Comparison of ENCODE assay signal across 24 mouse cellular contexts in genomic region chr3:33902431-33902830, GRCm38 (mm10). TPM values are rescaled to one million over a fixed set of nuclear protein-coding genes. Genes with fewer than 3 reads are reported as not detected.
A peak's percentile ranks its signal among the peaks of the same experiment; 100 is the strongest.
DNase-seq lines count a peak whose midpoint lies in the region; ATAC-seq and TF ChIP-seq lines count a peak whose summit lies in the region.
"Had no signal": no experiment of that assay in that cellular context is flagged by ENCODE, and none has a peak within 500 bp of the region (broad histone marks: within the 10 kb centered on the region; RNA-seq: fewer than 3 reads in every experiment).

No protein-coding gene starts in this region.

- H3K4me3 ChIP-seq in heart, embryonic 13.5 days: no peak overlapping the region
- H3K4me3 ChIP-seq in midbrain, embryonic 14.5 days (replicated peaks; ENCODE audit: low read depth, low read length): no peak overlapping the region
- H3K4me3 ChIP-seq in midbrain, embryonic 16.5 days (ENCODE audit: low read depth, low read length): no peak overlapping the region
- H3K4me3 ChIP-seq in embryonic fibroblast, embryonic 13.5 days (ENCODE audit: insufficient read depth, low read length): no peak overlapping the region
- H3K4me3 ChIP-seq: embryonic facial prominence, embryonic 10.5 days; embryonic facial prominence, embryonic 12.5 days; erythroblast, embryonic 14.5 days; forebrain, embryonic 10.5 days; forebrain, embryonic 12.5 days had no signal

- no peak overlapping the region for H3K4me2 ChIP-seq in heart, embryonic 13.5 days
- H3K4me2 ChIP-seq in midbrain, embryonic 14.5 days (ENCODE audit: low read length): no peak overlapping the region
- H3K4me2 ChIP-seq in midbrain, embryonic 16.5 days (ENCODE audit: low read length): no peak overlapping the region
- H3K4me2 ChIP-seq: embryonic facial prominence, embryonic 12.5 days; forebrain, embryonic 12.5 days had no signal

- H3K4me1 ChIP-seq in heart, embryonic 13.5 days: peaks cover 24% of the 10 kb centered on the region
- H3K4me1 ChIP-seq in midbrain, embryonic 14.5 days (ENCODE audit: control insufficient read depth, insufficient read depth, low read length): peaks cover 5% of the 10 kb centered on the region; the same call in 1 of the 2 replicates
- H3K4me1 ChIP-seq in midbrain, embryonic 16.5 days (ENCODE audit: control insufficient read depth, insufficient read depth, low read length): peaks cover 12% of the 10 kb centered on the region
- no peaks in the 10 kb centered on the region; the same call in 1 of the 2 replicates for H3K4me1 ChIP-seq in embryonic fibroblast, embryonic 13.5 days (ENCODE audit: control insufficient read depth, insufficient read depth, low read length)

- H3K27me3 ChIP-seq in heart, embryonic 13.5 days (replicated peaks): no peaks in the 10 kb centered on the region
- no peaks in the 10 kb centered on the region for H3K27me3 ChIP-seq in midbrain, embryonic 14.5 days (ENCODE audit: control insufficient read depth, insufficient read depth, low read length)
- H3K27me3 ChIP-seq in midbrain, embryonic 16.5 days (ENCODE audit: control insufficient read depth, insufficient read depth, low read depth, low read length): no peaks in the 10 kb centered on the region
- H3K27me3 ChIP-seq: embryonic facial prominence, embryonic 12.5 days had no signal

- H3K27ac ChIP-seq in heart, embryonic 13.5 days (replicated peaks): peak overlapping the region; percentile 42; the same call in 1 of the 2 replicates
- H3K27ac ChIP-seq in midbrain, embryonic 14.5 days (replicated peaks; ENCODE audit: low read depth, low read length): peak overlapping the region; percentile 34; the same call in 1 of the 2 replicates
- no peak overlapping the region for H3K27ac ChIP-seq in midbrain, embryonic 16.5 days (ENCODE audit: low read length)
- 0 out of 2 replicates have a peak overlapping the region, but pooled peaks have one; percentile 15 for H3K27ac ChIP-seq in embryonic fibroblast, embryonic 13.5 days (ENCODE audit: insufficient read depth, low read length)
- H3K27ac ChIP-seq: embryonic facial prominence, embryonic 10.5 days; embryonic facial prominence, embryonic 12.5 days; forebrain, embryonic 10.5 days; forebrain, embryonic 12.5 days had no signal

- no peak for ATAC-seq in heart, embryonic 13.5 days (ENCODE audit: extremely low read depth, insufficient number of reproducible peaks, low FRiP score, low TSS enrichment)
- ATAC-seq in midbrain, embryonic 14.5 days (ENCODE audit: low FRiP score, low TSS enrichment): no peak
- no peak for ATAC-seq in midbrain, embryonic 16.5 days
- ATAC-seq: activated CD4-positive, CD25-positive, alpha-beta regulatory T cell, adult 4 months; forebrain, embryonic 14.5 days; forebrain, embryonic 16.5 days had no signal

- no peak for DNase-seq in heart, adult 9 months (ENCODE audit: low spot score in 2 of 2)
- no peak for DNase-seq in midbrain, embryonic 14.5 days
- DNase-seq in NIH3T3 (ENCODE audit: low read depth): peak; percentile 22
- DNase-seq in embryo, embryonic 10.5 days (ENCODE audit: low spot score): no peak
- DNase-seq in kidney, adult 8-10 months: no peak
- DNase-seq: adrenal gland, adult 8-10 months; adrenal gland, postnatal 14 days; adrenal gland, postnatal 36 days; cerebellum, adult 11-12 months; cerebellum, adult 2 months; cerebellum, adult 9-10 months; cerebellum, postnatal 10 days; cerebellum, postnatal 36 days had no signal

- no peak for TF ChIP-seq CTCF in embryonic fibroblast, embryonic 13.5 days (IDR thresholded peaks at IDR 0.05; ENCODE audit: borderline replicate concordance, insufficient read depth, low read length)

- no peak for TF ChIP-seq POLR2A in embryonic fibroblast, embryonic 13.5 days (IDR thresholded peaks at IDR 0.05; ENCODE audit: low read depth, low read length)

- no peak overlapping the region for H3K9ac ChIP-seq in heart, embryonic 13.5 days
- H3K9ac ChIP-seq in midbrain, embryonic 14.5 days (replicated peaks; ENCODE audit: low read length): no peak overlapping the region
- no peak overlapping the region for H3K9ac ChIP-seq in midbrain, embryonic 16.5 days (ENCODE audit: low read depth, low read length)
- H3K9ac ChIP-seq: embryonic facial prominence, embryonic 12.5 days; forebrain, embryonic 12.5 days had no signal

- no peaks in the 10 kb centered on the region for H3K36me3 ChIP-seq in heart, embryonic 13.5 days
- no peaks in the 10 kb centered on the region for H3K36me3 ChIP-seq in midbrain, embryonic 14.5 days (ENCODE audit: control insufficient read depth, insufficient read depth, low read length)
- no peaks in the 10 kb centered on the region for H3K36me3 ChIP-seq in midbrain, embryonic 16.5 days (ENCODE audit: control insufficient read depth, insufficient read depth, low read length)
- H3K36me3 ChIP-seq: embryonic facial prominence, embryonic 10.5 days; embryonic facial prominence, embryonic 12.5 days; forebrain, embryonic 10.5 days; forebrain, embryonic 12.5 days had no signal

- whole genome bisulfite sequencing in heart, embryonic 13.5 days: 41% methylated on average over 2 of the region's 2 CpGs
- 85% methylated on average over 2 of the region's 2 CpGs for WGBS in midbrain, embryonic 14.5 days
- 80% methylated on average over 2 of the region's 2 CpGs for WGBS in midbrain, embryonic 16.5 days

- H3K9me3 ChIP-seq in heart, embryonic 13.5 days: no peaks in the 10 kb centered on the region
- H3K9me3 ChIP-seq in midbrain, embryonic 14.5 days (ENCODE audit: control insufficient read depth, low read length): no peaks in the 10 kb centered on the region
- no peaks in the 10 kb centered on the region for H3K9me3 ChIP-seq in midbrain, embryonic 16.5 days (replicated peaks; ENCODE audit: control insufficient read depth, low read length, poor library complexity, severe bottlenecking)
- H3K9me3 ChIP-seq: embryonic facial prominence, embryonic 10.5 days; embryonic facial prominence, embryonic 12.5 days; forebrain, embryonic 10.5 days; forebrain, embryonic 12.5 days had no signal

RNA-seq across cellular contexts. Expression of gene Ccdc39, which starts 58.3 kb away (rescaled TPM):
- polyA plus RNA-seq in heart, embryonic 13.5 days (2015; fragmentation: Nextera tagmentation; extraction: Ambion mirVana): 1.1 and 1.4 TPM in 2 replicates
- polyA plus RNA-seq in midbrain, embryonic 14.5 days (2014; fragmentation: Nextera tagmentation; extraction: Ambion mirVana): 16.8 and 16.9 TPM in 2 replicates
- polyA plus RNA-seq in midbrain, embryonic 16.5 days (2015; fragmentation: Nextera tagmentation; extraction: Ambion mirVana): 22.8 TPM in 2 replicates
- 2.9 and 4.1 TPM in 2 replicates for polyA plus RNA-seq in embryonic fibroblast, embryonic 13.5 days (2011; ENCODE audit: insufficient read length, low read depth, missing spikeins)
- polyA plus RNA-seq: erythroblast, embryonic 14.5 days had no signal
